Mouse (Mus musculus) G1E (cell line): ENCODE measurements around the gene Dhx38. TPM values are rescaled to one million over a fixed set of nuclear protein-coding genes. Genes with fewer than 3 reads are reported as not detected.

Experiments used
- ATAC-seq: 2 replicates; pipeline ENCODE4 v1.8.0; 2016; ENCODE audit warnings: mild to moderate bottlenecking; ENCODE audit not compliant: insufficient number of reproducible peaks, poor library complexity, low FRiP score, severe bottlenecking; ENCODE audit errors: extremely low read depth
- DNase-seq: peaks from one replicate; pipeline ENCODE4 v3.0.0; 2012; ENCODE audit warnings: low spot score
- H3K27me3 ChIP-seq: 2 replicates; pipeline ENCODE4 v1.6.1; 2012; ENCODE audit warnings: mild to moderate bottlenecking, low read length, inconsistent platforms; ENCODE audit not compliant: insufficient read depth
- H3K36me3 ChIP-seq: replicated peaks from 2 replicates; pipeline ENCODE3; 2012; ENCODE audit warnings: mild to moderate bottlenecking, inconsistent platforms
- H3K4me1 ChIP-seq: 2 replicates; pipeline ENCODE4 v1.6.1; 2012; ENCODE audit warnings: low read depth, low read length, inconsistent platforms, mixed read lengths; ENCODE audit not compliant: insufficient read depth
- H3K4me3 ChIP-seq: 2 replicates; pipeline ENCODE4 v1.5.1; 2012; ENCODE audit warnings: low read depth, mild to moderate bottlenecking, inconsistent platforms, low read length, moderate library complexity, mixed read lengths
- H3K9me3 ChIP-seq: replicated peaks from 2 replicates; pipeline ENCODE4 v1.6.1; 2012; ENCODE audit warnings: inconsistent platforms
- CTCF ChIP-seq: IDR thresholded peaks from 2 replicates; pipeline ENCODE4 v1.5.1; 2012; ENCODE audit warnings: low read depth, low read length, inconsistent platforms, mixed read lengths
- GATA1 ChIP-seq: IDR thresholded peaks from 2 replicates; pipeline ENCODE4 v1.6.1; 2012; ENCODE audit warnings: borderline replicate concordance, low read length, inconsistent platforms, mixed read lengths
- GATA2 ChIP-seq: IDR thresholded peaks from 2 replicates; pipeline ENCODE4 v1.6.1; 2012; ENCODE audit warnings: low read depth, low read length, inconsistent platforms, borderline replicate concordance
- POLR2AphosphoS5 ChIP-seq: IDR thresholded peaks from 2 replicates; pipeline ENCODE4 v1.6.1; 2012; ENCODE audit warnings: low read depth, low read length, inconsistent platforms; ENCODE audit not compliant: insufficient replicate concordance
- TAL1 ChIP-seq: conservative IDR thresholded peaks from 2 replicates; pipeline ENCODE4 v1.6.1; 2012; ENCODE audit warnings: low read depth, low read length, inconsistent platforms, mixed read lengths
- polyA plus RNA-seq: library from polyadenylated mRNA; stranded (reverse); fragments of >175 nt; gene quantifications from 2 replicates; pipeline ENCODE4 v1.2.3, GENCODE M21; 2012
- total RNA-seq, 2 experiments: library from RNA; stranded (forward) in 1 of 2; stranded (reverse) in 1 of 2; fragments of 200-1000 nt in 1 of 2; fragments of >200 nt in 1 of 2; fragmentation: Nextera tagmentation in 1 of 2; gene quantifications; 2 replicates each; pipeline ENCODE4 v1.2.3; 2014 to 2017

Dhx38 gene
- total and polyA plus RNA-seq, 3 experiments, result 22.9 to 37.5 (median 34.1) TPM

GRCm38 (mm10) chr8:109563881-109564280, 1.8 kb downstream of the Dhx38 start:
- Histone ChIP-seq H3K4me1 (peaks cover 22% of the 10 kb centered on the region), H3K9me3 (no peaks in the 10 kb centered on the region), H3K36me3 (peaks cover 52% of the 10 kb centered on the region), H3K27me3 (no peaks in the 10 kb centered on the region), H3K4me3 (peak overlapping the region; percentile 86; the same call in 1 of the 2 replicates)
- ATAC-seq (no peak), DNase-seq (no peak)
- TF ChIP-seq GATA1 (no peak), CTCF (no peak), POLR2AphosphoS5 (no peak), GATA2 (no peak), TAL1 (no peak)

- DNase-seq (no peak), ATAC-seq (0 out of 2 replicates have a peak, but pooled peaks have one; percentile 37)
- TF ChIP-seq TAL1, result no peak
- TF ChIP-seq POLR2AphosphoS5, result no peak
- no peak for TF ChIP-seq GATA1
- TF ChIP-seq CTCF, result 0 out of 2 replicates have a peak, but pooled peaks have one; percentile 48
- TF ChIP-seq GATA2, result no peak
- H3K9me3 ChIP-seq, result no peaks in the 10 kb centered on the region
- no peak overlapping the region for H3K4me3 ChIP-seq
- no peaks in the 10 kb centered on the region for H3K4me1 ChIP-seq
- peaks cover 99% of the 10 kb centered on the region for H3K36me3 ChIP-seq
- no peaks in the 10 kb centered on the region for H3K27me3 ChIP-seq
Measured at GRCm38 (mm10) chr8:109551663-109552062, 14.0 kb downstream of the Dhx38 start.

- Histone ChIP-seq H3K4me1 (peaks cover 4% of the 10 kb centered on the region), H3K9me3 (no peaks in the 10 kb centered on the region), H3K36me3 (peaks cover 29% of the 10 kb centered on the region), H3K27me3 (no peaks in the 10 kb centered on the region), H3K4me3 (no peak overlapping the region)
- TF ChIP-seq TAL1, result no peak
- TF ChIP-seq GATA1, result no peak
- no peak for TF ChIP-seq CTCF
- TF ChIP-seq GATA2, result no peak
- TF ChIP-seq POLR2AphosphoS5, result no peak
- ATAC-seq, result no peak
- DNase-seq, result no peak
Measured at GRCm38 (mm10) chr8:109544049-109544448, 21.6 kb downstream of the Dhx38 start.

GRCm38 (mm10) chr8:109542748-109543519, 22.7 kb downstream of the Dhx38 start:
- ATAC-seq (no peak), DNase-seq (no peak)
- Histone ChIP-seq H3K27me3 (no peaks in the 10 kb centered on the region), H3K9me3 (no peaks in the 10 kb centered on the region), H3K36me3 (peaks cover 18% of the 10 kb centered on the region), H3K4me3 (no peak overlapping the region), H3K4me1 (peaks cover 4% of the 10 kb centered on the region)
- TF ChIP-seq GATA2, result no peak

- ATAC-seq (peak; percentile 37; the same call in 1 of the 2 replicates), DNase-seq (no peak)
- peaks cover 4% of the 10 kb centered on the region for H3K4me1 ChIP-seq
- no peak for TF ChIP-seq GATA1
- no peak for TF ChIP-seq TAL1
- no peak for TF ChIP-seq GATA2
- TF ChIP-seq CTCF, result no peak
- no peak for TF ChIP-seq POLR2AphosphoS5
- no peaks in the 10 kb centered on the region for H3K9me3 ChIP-seq
- H3K36me3 ChIP-seq, result peaks cover 10% of the 10 kb centered on the region
- no peaks in the 10 kb centered on the region for H3K27me3 ChIP-seq
- H3K4me3 ChIP-seq, result no peak overlapping the region
Measured at GRCm38 (mm10) chr8:109542165-109542564, 23.5 kb downstream of the Dhx38 start.

GRCm38 (mm10) chr8:109536703-109537102, 29.0 kb downstream of the Dhx38 start:
- ATAC-seq (peak; percentile 38; the same call in 1 of the 2 replicates), DNase-seq (peak; percentile 64)
- no peaks in the 10 kb centered on the region for H3K36me3 ChIP-seq
- H3K27me3 ChIP-seq, result no peaks in the 10 kb centered on the region
- no peak for TF ChIP-seq GATA2
- peak; percentile 49 for TF ChIP-seq CTCF
- no peaks in the 10 kb centered on the region for H3K9me3 ChIP-seq
- 0 out of 2 replicates have a peak, but pooled peaks cover 3% of the 10 kb centered on the region for H3K4me1 ChIP-seq
- H3K4me3 ChIP-seq, result no peak overlapping the region
